28 mouse cellular contexts compared by ENCODE assay signal in genomic region chr3:88736556-88736955, GRCm38 (mm10). TPM values are rescaled to one million over a fixed set of nuclear protein-coding genes. Genes with fewer than 3 reads are reported as not detected.
DNase-seq lines count a peak whose midpoint lies in the region; ATAC-seq and TF ChIP-seq lines count a peak whose summit lies in the region.
"Had no signal": no experiment of that assay in that cellular context is flagged by ENCODE, and none has a peak within 500 bp of the region (broad histone marks: within the 10 kb centered on the region; RNA-seq: fewer than 3 reads in every experiment).

No protein-coding gene starts in this region.

- H3K27me3 ChIP-seq in intestine, embryonic 15.5 days (replicated peaks) = no peaks in the 10 kb centered on the region
- no peaks in the 10 kb centered on the region for H3K27me3 ChIP-seq in intestine, postnatal 0 days (replicated peaks; ENCODE audit: control insufficient read depth, insufficient read depth, low read length)
- no peaks in the 10 kb centered on the region for H3K27me3 ChIP-seq in lung, postnatal 0 days (replicated peaks; ENCODE audit: insufficient read depth, low read length)
- no peaks in the 10 kb centered on the region for H3K27me3 ChIP-seq in stomach, postnatal 0 days (ENCODE audit: control insufficient read depth, insufficient read depth, low read length)
- H3K27me3 ChIP-seq: CH12.LX; embryonic facial prominence, embryonic 13.5 days; embryonic facial prominence, embryonic 15.5 days; forebrain, embryonic 12.5 days had no signal

- no peak for TF ChIP-seq EP300 in lung, postnatal 0 days (IDR thresholded peaks at IDR 0.05)
- no peak for TF ChIP-seq EP300 in stomach, postnatal 0 days (optimal IDR thresholded peaks at IDR 0.05)

- 61% methylated on average over 2 of the region's 2 CpGs for WGBS in intestine, embryonic 15.5 days
- 54% methylated on average over 2 of the region's 2 CpGs for WGBS in intestine, postnatal 0 days
- 54% methylated on average over 2 of the region's 2 CpGs for WGBS in lung, postnatal 0 days
- 64% methylated on average over 2 of the region's 2 CpGs for WGBS in stomach, postnatal 0 days

- H3K27ac ChIP-seq in intestine, embryonic 15.5 days = no peak overlapping the region
- H3K27ac ChIP-seq in intestine, postnatal 0 days (ENCODE audit: low read depth, low read length) = no peak overlapping the region
- H3K27ac ChIP-seq in lung, postnatal 0 days (ENCODE audit: low read length) = no peak overlapping the region
- no peak overlapping the region for H3K27ac ChIP-seq in stomach, postnatal 0 days (replicated peaks)
- H3K27ac ChIP-seq: embryonic facial prominence, embryonic 13.5 days; embryonic facial prominence, embryonic 15.5 days; forebrain, embryonic 10.5 days; forebrain, embryonic 12.5 days had no signal

- 0 out of 2 replicates have a peak, but pooled peaks cover 3% of the 10 kb centered on the region for H3K36me3 ChIP-seq in intestine, embryonic 15.5 days
- no peaks in the 10 kb centered on the region for H3K36me3 ChIP-seq in intestine, postnatal 0 days (ENCODE audit: control insufficient read depth, insufficient read depth)
- no peaks in the 10 kb centered on the region for H3K36me3 ChIP-seq in lung, postnatal 0 days (ENCODE audit: insufficient read depth, low read length)
- H3K36me3 ChIP-seq in stomach, postnatal 0 days (ENCODE audit: control insufficient read depth, insufficient read depth, low read length) = no peaks in the 10 kb centered on the region

- ATAC-seq in intestine, embryonic 15.5 days = peak; percentile 6; the same call in 1 of the 2 replicates
- no peak for ATAC-seq in intestine, postnatal 0 days
- peak; percentile 57 for ATAC-seq in lung, postnatal 0 days
- peak; percentile 45; the same call in 1 of the 2 replicates for ATAC-seq in stomach, postnatal 0 days (ENCODE audit: low FRiP score, low TSS enrichment)
- ATAC-seq: CD4-positive, CD25-positive, alpha-beta regulatory T cell, adult 4 months; forebrain, embryonic 14.5 days; forebrain, embryonic 16.5 days had no signal

- H3K9me3 ChIP-seq in intestine, embryonic 15.5 days = no peaks in the 10 kb centered on the region
- H3K9me3 ChIP-seq in intestine, postnatal 0 days (ENCODE audit: control insufficient read depth) = no peaks in the 10 kb centered on the region
- no peaks in the 10 kb centered on the region for H3K9me3 ChIP-seq in lung, postnatal 0 days (ENCODE audit: low read length)
- no peaks in the 10 kb centered on the region for H3K9me3 ChIP-seq in stomach, postnatal 0 days (ENCODE audit: control insufficient read depth, low read length)
- H3K9me3 ChIP-seq: embryonic facial prominence, embryonic 13.5 days; embryonic facial prominence, embryonic 15.5 days; forebrain, embryonic 12.5 days had no signal

- no peak overlapping the region for H3K9ac ChIP-seq in intestine, embryonic 15.5 days
- H3K9ac ChIP-seq in intestine, postnatal 0 days (ENCODE audit: low read depth, low read length) = no peak overlapping the region
- no peak overlapping the region for H3K9ac ChIP-seq in lung, postnatal 0 days (replicated peaks; ENCODE audit: low read depth)
- H3K9ac ChIP-seq in stomach, postnatal 0 days (ENCODE audit: low read length) = no peak overlapping the region
- H3K9ac ChIP-seq: embryonic facial prominence, embryonic 13.5 days; embryonic facial prominence, embryonic 15.5 days; forebrain, embryonic 12.5 days had no signal

- TF ChIP-seq CTCF in intestine, postnatal 0 days (IDR thresholded peaks at IDR 0.05; ENCODE audit: low read depth) = no peak
- no peak for TF ChIP-seq CTCF in lung, postnatal 0 days (IDR thresholded peaks at IDR 0.05)
- no peak for TF ChIP-seq CTCF in stomach, postnatal 0 days (IDR thresholded peaks at IDR 0.05; ENCODE audit: low read depth)

- no peak overlapping the region for H3K4me3 ChIP-seq in intestine, embryonic 15.5 days (replicated peaks)
- H3K4me3 ChIP-seq in intestine, postnatal 0 days (ENCODE audit: low read depth, low read length) = no peak overlapping the region
- H3K4me3 ChIP-seq in lung, postnatal 0 days (ENCODE audit: low read depth, low read length) = no peak overlapping the region
- no peak overlapping the region for H3K4me3 ChIP-seq in stomach, postnatal 0 days (ENCODE audit: low read depth, low read length)
- H3K4me3 ChIP-seq: embryonic facial prominence, embryonic 13.5 days; embryonic facial prominence, embryonic 15.5 days; erythroblast, embryonic 14.5 days; forebrain, embryonic 10.5 days; forebrain, embryonic 12.5 days had no signal

- H3K4me2 ChIP-seq in intestine, embryonic 15.5 days (replicated peaks) = no peak overlapping the region
- no peak overlapping the region for H3K4me2 ChIP-seq in intestine, postnatal 0 days (replicated peaks; ENCODE audit: low read depth)
- no peak overlapping the region for H3K4me2 ChIP-seq in lung, postnatal 0 days (replicated peaks; ENCODE audit: low read depth, low read length)
- no peak overlapping the region for H3K4me2 ChIP-seq in stomach, postnatal 0 days (replicated peaks; ENCODE audit: low read depth)
- H3K4me2 ChIP-seq: embryonic facial prominence, embryonic 13.5 days; embryonic facial prominence, embryonic 15.5 days; forebrain, embryonic 12.5 days had no signal

- DNase-seq in lung, postnatal 0 days (ENCODE audit: low spot score) = peak; percentile 60
- DNase-seq in lung, postnatal 25 days (ENCODE audit: low spot score) = no peak
- peak; percentile 37 for DNase-seq in Muller cell, postnatal 12 days (ENCODE audit: inconsistent ontology term)
- no peak for DNase-seq in stomach, postnatal 0 days (ENCODE audit: low spot score)
- no peak for DNase-seq in kidney, postnatal 14 days
- DNase-seq in layer of hippocampus, adult 8-10 months (ENCODE audit: low spot score in 2 of 2) = no peak
- DNase-seq: adrenal gland, adult 2 months; adrenal gland, postnatal 10 days; adrenal gland, postnatal 25 days; B cell, adult 2 months; cerebellum, adult 11 months; cerebellum, adult 18-20 months; cerebellum, adult 8-10 months; cerebellum, adult 9-11 months; cerebellum, postnatal 14 days; cerebellum, postnatal 36 days; embryo, embryonic 11 days had no signal

- H3K4me1 ChIP-seq in intestine, embryonic 15.5 days (replicated peaks) = no peaks in the 10 kb centered on the region
- no peaks in the 10 kb centered on the region for H3K4me1 ChIP-seq in intestine, postnatal 0 days (replicated peaks; ENCODE audit: control insufficient read depth, insufficient read depth, low read length)
- H3K4me1 ChIP-seq in lung, postnatal 0 days (ENCODE audit: insufficient read depth, low read depth, low read length) = no peaks in the 10 kb centered on the region
- H3K4me1 ChIP-seq in stomach, postnatal 0 days (replicated peaks; ENCODE audit: control insufficient read depth, insufficient read depth) = no peaks in the 10 kb centered on the region
- H3K4me1 ChIP-seq: embryonic facial prominence, embryonic 13.5 days; embryonic facial prominence, embryonic 15.5 days; forebrain, embryonic 10.5 days; forebrain, embryonic 12.5 days had no signal

RNA-seq across cellular contexts. Expression of gene Rit1, which starts 19.9 kb away (rescaled TPM):
- 44.9 and 52.7 TPM in 2 replicates for polyA plus RNA-seq in intestine, embryonic 15.5 days (2015; fragmentation: Nextera tagmentation; extraction: Ambion mirVana)
- polyA plus RNA-seq in intestine, postnatal 0 days (2015; fragmentation: Nextera tagmentation; extraction: Ambion mirVana) = 48.8 and 50.2 TPM in 2 replicates
- 88.6 and 98.4 TPM in 2 replicates for polyA plus RNA-seq in lung, postnatal 0 days (2015; fragmentation: Nextera tagmentation; extraction: Ambion mirVana)
- polyA plus RNA-seq in stomach, postnatal 0 days (2015; fragmentation: Nextera tagmentation; extraction: Ambion mirVana) = 85.5 and 86.9 TPM in 2 replicates
- total RNA-seq in layer of hippocampus, adult 8-10 months (2022) = 10 to 100 TPM; 39.5 to 44.0 (median 43.6) TPM

RNA-seq across cellular contexts. Expression of gene Syt11, which starts 38.4 kb away (rescaled TPM):
- polyA plus RNA-seq in intestine, embryonic 15.5 days (2015; fragmentation: Nextera tagmentation; extraction: Ambion mirVana) = 20.3 and 22.2 TPM in 2 replicates
- polyA plus RNA-seq in intestine, postnatal 0 days (2015; fragmentation: Nextera tagmentation; extraction: Ambion mirVana) = 8.6 and 10.1 TPM in 2 replicates
- 4.9 and 5.6 TPM in 2 replicates for polyA plus RNA-seq in lung, postnatal 0 days (2015; fragmentation: Nextera tagmentation; extraction: Ambion mirVana)
- polyA plus RNA-seq in stomach, postnatal 0 days (2015; fragmentation: Nextera tagmentation; extraction: Ambion mirVana) = 9.6 and 10.1 TPM in 2 replicates
- total RNA-seq in layer of hippocampus, adult 8-10 months (2022) = 100 to 1,000 TPM; 494 to 515 (median 510) TPM

RNA-seq across cellular contexts. Expression of gene Khdc4, which starts 51.0 kb away (rescaled TPM):
- polyA plus RNA-seq in intestine, embryonic 15.5 days (2015; fragmentation: Nextera tagmentation; extraction: Ambion mirVana) = 72.4 and 75.8 TPM in 2 replicates
- polyA plus RNA-seq in intestine, postnatal 0 days (2015; fragmentation: Nextera tagmentation; extraction: Ambion mirVana) = 35.7 and 38.6 TPM in 2 replicates
- 42.3 and 49.4 TPM in 2 replicates for polyA plus RNA-seq in lung, postnatal 0 days (2015; fragmentation: Nextera tagmentation; extraction: Ambion mirVana)
- polyA plus RNA-seq in stomach, postnatal 0 days (2015; fragmentation: Nextera tagmentation; extraction: Ambion mirVana) = 38.1 and 45.9 TPM in 2 replicates
- total RNA-seq in layer of hippocampus, adult 8-10 months (2022) = 10 to 100 TPM; 47.5 to 69.8 (median 54.1) TPM

Comparison
In these comparisons a context has a peak if more than half of its experiments do, and no peak if none do; other contexts are left out.
1. DNase-seq: peak in lung, postnatal 0 days (single experiment) and Muller cell, postnatal 12 days (single experiment); none in lung, postnatal 25 days (single experiment), stomach, postnatal 0 days (single experiment), kidney, postnatal 14 days (single experiment) and layer of hippocampus, adult 8-10 months (0 of 2).